Mouse (Mus musculus) limb, embryonic 13.5 days (tissue): ENCODE measurements around the gene Trpm8. TPM values are rescaled to one million over a fixed set of nuclear protein-coding genes. Genes with fewer than 3 reads are reported as not detected.

ENCODE experiments used
- ATAC-seq: fragments of 200-750 bp; cut with Nextera tagmentation; 2 replicates; pipeline ENCODE4 v1.8.0; 2017; ENCODE audit warnings: low read depth, moderate number of reproducible peaks, moderate TSS enrichment; ENCODE audit not compliant: low FRiP score
- H3K27ac ChIP-seq: fragments of 300-500 bp; sonication (generic); 2 replicates; pipeline ENCODE4 v1.5.1; 2015; ENCODE audit warnings: inconsistent platforms, mild to moderate bottlenecking, moderate library complexity
- H3K27me3 ChIP-seq: fragments of 300-500 bp; sonication (generic); 2 replicates; pipeline ENCODE4 v1.6.1; 2015; ENCODE audit warnings: mild to moderate bottlenecking, inconsistent platforms
- H3K36me3 ChIP-seq: fragments of 300-500 bp; sonication (generic); 2 replicates; pipeline ENCODE4 v1.6.1; 2015; ENCODE audit warnings: inconsistent platforms, mild to moderate bottlenecking, moderate library complexity
- H3K4me1 ChIP-seq: fragments of 300-500 bp; sonication (generic); 2 replicates; pipeline ENCODE4 v1.6.1; 2015; ENCODE audit warnings: inconsistent platforms
- H3K4me2 ChIP-seq: fragments of 300-500 bp; sonication (generic); replicated peaks from 2 replicates; pipeline ENCODE4 v1.6.1; 2015; ENCODE audit warnings: inconsistent platforms, mild to moderate bottlenecking, moderate library complexity
- H3K4me3 ChIP-seq: fragments of 300-500 bp; sonication (generic); 2 replicates; pipeline ENCODE4 v1.5.1; 2015; ENCODE audit warnings: moderate library complexity, mild to moderate bottlenecking, inconsistent platforms
- H3K9ac ChIP-seq: fragments of 300-500 bp; sonication (generic); 2 replicates; pipeline ENCODE4 v1.6.1; 2015; ENCODE audit warnings: mild to moderate bottlenecking, inconsistent platforms
- H3K9me3 ChIP-seq: fragments of 300-500 bp; sonication (generic); 2 replicates; pipeline ENCODE4 v1.6.1; 2016; ENCODE audit warnings: inconsistent platforms
- WGBS: fragments of 180-500 bp; shearing (Covaris S2); methylation state at CpG from one replicate; pipeline ENCODE4 v1.1.7; 2015; 5-methylcytosine and 5-hydroxymethylcytosine counted together
- polyA plus RNA-seq: library from polyadenylated mRNA; unstranded; fragments of >200 nt; fragmentation: Nextera tagmentation; extraction: Ambion mirVana; gene quantifications from 2 replicates; pipeline ENCODE4 v1.2.1, GENCODE M21; 2015

Trpm8 gene
- polyA plus RNA-seq, 1 experiment from 2014 or later: not detected

GRCm38 (mm10) chr1:88283376-88284227 is 6.1 kb downstream of the Trpm8 start:
- no peak for ATAC-seq
- Histone ChIP-seq H3K27me3 (no peaks in the 10 kb centered on the region), H3K27ac (no peak overlapping the region), H3K9me3 (peaks cover 66% of the 10 kb centered on the region), H3K36me3 (no peaks in the 10 kb centered on the region), H3K9ac (no peak overlapping the region), H3K4me3 (no peak overlapping the region), H3K4me2 (no peak overlapping the region), H3K4me1 (no peaks in the 10 kb centered on the region)
- 78% methylated on average over 15 of the region's 15 CpGs for WGBS

- no peaks in the 10 kb centered on the region for H3K36me3 ChIP-seq
- no peak overlapping the region for H3K27ac ChIP-seq
- no peak overlapping the region for H3K9ac ChIP-seq
- 64% methylated on average over 10 of the region's 10 CpGs for WGBS
- peaks cover 71% of the 10 kb centered on the region for H3K9me3 ChIP-seq
- H3K27me3 ChIP-seq: no peaks in the 10 kb centered on the region
- no peak overlapping the region for H3K4me2 ChIP-seq
- ATAC-seq: 0 out of 2 replicates have a peak, but pooled peaks have one; percentile 15
- no peak overlapping the region for H3K4me3 ChIP-seq
- H3K4me1 ChIP-seq: no peaks in the 10 kb centered on the region
Observed at GRCm38 (mm10) chr1:88284228-88284945, 6.9 kb downstream of the Trpm8 start.

- Histone ChIP-seq H3K4me1 (no peaks in the 10 kb centered on the region), H3K4me2 (no peak overlapping the region), H3K4me3 (no peak overlapping the region), H3K27me3 (no peaks in the 10 kb centered on the region), H3K27ac (no peak overlapping the region), H3K9me3 (peaks cover 77% of the 10 kb centered on the region), H3K9ac (no peak overlapping the region), H3K36me3 (no peaks in the 10 kb centered on the region)
- WGBS: 60% methylated on average over 7 of the region's 7 CpGs
- no peak for ATAC-seq
Observed at GRCm38 (mm10) chr1:88284946-88285320, 7.5 kb downstream of the Trpm8 start.

GRCm38 (mm10) chr1:88285652-88286051 is 8.2 kb downstream of the Trpm8 start:
- H3K27me3 ChIP-seq: no peaks in the 10 kb centered on the region
- no peak overlapping the region for H3K27ac ChIP-seq
- H3K4me3 ChIP-seq: no peak overlapping the region
- no peak overlapping the region for H3K4me2 ChIP-seq
- H3K36me3 ChIP-seq: no peaks in the 10 kb centered on the region
- H3K9me3 ChIP-seq: peaks cover 84% of the 10 kb centered on the region
- ATAC-seq: no peak
- no peak overlapping the region for H3K9ac ChIP-seq
- no peaks in the 10 kb centered on the region for H3K4me1 ChIP-seq
- 66% methylated on average over 5 of the region's 5 CpGs for WGBS

GRCm38 (mm10) chr1:88286136-88286845 is 8.8 kb downstream of the Trpm8 start:
- Histone ChIP-seq H3K9ac (no peak overlapping the region), H3K27ac (no peak overlapping the region), H3K4me3 (no peak overlapping the region), H3K36me3 (no peaks in the 10 kb centered on the region), H3K4me2 (no peak overlapping the region), H3K4me1 (no peaks in the 10 kb centered on the region), H3K9me3 (peaks cover 86% of the 10 kb centered on the region), H3K27me3 (no peaks in the 10 kb centered on the region)
- 81% methylated on average over 15 of the region's 15 CpGs for WGBS
- ATAC-seq: no peak

GRCm38 (mm10) chr1:88286887-88287696 is 9.6 kb downstream of the Trpm8 start:
- Histone ChIP-seq H3K4me1 (no peaks in the 10 kb centered on the region), H3K4me2 (no peak overlapping the region), H3K4me3 (no peak overlapping the region), H3K27me3 (no peaks in the 10 kb centered on the region), H3K27ac (no peak overlapping the region), H3K9ac (no peak overlapping the region), H3K9me3 (peaks cover 90% of the 10 kb centered on the region), H3K36me3 (no peaks in the 10 kb centered on the region)
- 71% methylated on average over 13 of the region's 13 CpGs for WGBS
- no peak for ATAC-seq

- H3K27me3 ChIP-seq: no peaks in the 10 kb centered on the region
- no peak overlapping the region for H3K4me2 ChIP-seq
- peaks cover 90% of the 10 kb centered on the region for H3K9me3 ChIP-seq
- H3K9ac ChIP-seq: no peak overlapping the region
- H3K27ac ChIP-seq: no peak overlapping the region
- no peak overlapping the region for H3K4me3 ChIP-seq
- H3K4me1 ChIP-seq: no peaks in the 10 kb centered on the region
- WGBS: 29% methylated on average over 5 of the region's 5 CpGs
- ATAC-seq: no peak
- no peaks in the 10 kb centered on the region for H3K36me3 ChIP-seq
Observed at GRCm38 (mm10) chr1:88287697-88287980, 10.2 kb downstream of the Trpm8 start.

GRCm38 (mm10) chr1:88288056-88288788 is 10.8 kb downstream of the Trpm8 start:
- H3K4me2 ChIP-seq: no peak overlapping the region
- no peaks in the 10 kb centered on the region for H3K36me3 ChIP-seq
- no peak overlapping the region for H3K9ac ChIP-seq
- H3K4me3 ChIP-seq: no peak overlapping the region
- no peaks in the 10 kb centered on the region for H3K4me1 ChIP-seq
- no peak overlapping the region for H3K27ac ChIP-seq
- 38% methylated on average over 3 of the region's 3 CpGs for WGBS
- H3K9me3 ChIP-seq: peaks cover 84% of the 10 kb centered on the region
- no peak; the same call in 1 of the 2 replicates for ATAC-seq
- no peaks in the 10 kb centered on the region for H3K27me3 ChIP-seq

GRCm38 (mm10) chr1:88288789-88289127 is 11.3 kb downstream of the Trpm8 start:
- WGBS: 73% methylated on average over 3 of the region's 3 CpGs
- Histone ChIP-seq H3K27me3 (no peaks in the 10 kb centered on the region), H3K4me1 (no peaks in the 10 kb centered on the region), H3K4me3 (no peak overlapping the region), H3K9ac (no peak overlapping the region), H3K27ac (no peak overlapping the region), H3K4me2 (no peak overlapping the region), H3K36me3 (no peaks in the 10 kb centered on the region), H3K9me3 (peaks cover 79% of the 10 kb centered on the region)
- ATAC-seq: no peak

- 43% methylated on average over 2 of the region's 2 CpGs for WGBS
- H3K4me3 ChIP-seq: no peak overlapping the region
- H3K4me2 ChIP-seq: no peak overlapping the region
- ATAC-seq: no peak
- H3K27ac ChIP-seq: no peak overlapping the region
- peaks cover 75% of the 10 kb centered on the region for H3K9me3 ChIP-seq
- no peaks in the 10 kb centered on the region for H3K4me1 ChIP-seq
- H3K27me3 ChIP-seq: no peaks in the 10 kb centered on the region
- H3K36me3 ChIP-seq: no peaks in the 10 kb centered on the region
- no peak overlapping the region for H3K9ac ChIP-seq
Observed at GRCm38 (mm10) chr1:88289152-88289551, 11.7 kb downstream of the Trpm8 start.

GRCm38 (mm10) chr1:88289917-88290316 is 12.5 kb downstream of the Trpm8 start:
- ATAC-seq: no peak
- no peak overlapping the region for H3K27ac ChIP-seq
- H3K27me3 ChIP-seq: no peaks in the 10 kb centered on the region
- no peak overlapping the region for H3K4me3 ChIP-seq
- no peak overlapping the region for H3K9ac ChIP-seq
- WGBS: 38% methylated on average over 4 of the region's 4 CpGs
- H3K36me3 ChIP-seq: no peaks in the 10 kb centered on the region
- no peaks in the 10 kb centered on the region for H3K4me1 ChIP-seq
- H3K4me2 ChIP-seq: no peak overlapping the region
- H3K9me3 ChIP-seq: peaks cover 74% of the 10 kb centered on the region
